In the genomic region with DNA sequence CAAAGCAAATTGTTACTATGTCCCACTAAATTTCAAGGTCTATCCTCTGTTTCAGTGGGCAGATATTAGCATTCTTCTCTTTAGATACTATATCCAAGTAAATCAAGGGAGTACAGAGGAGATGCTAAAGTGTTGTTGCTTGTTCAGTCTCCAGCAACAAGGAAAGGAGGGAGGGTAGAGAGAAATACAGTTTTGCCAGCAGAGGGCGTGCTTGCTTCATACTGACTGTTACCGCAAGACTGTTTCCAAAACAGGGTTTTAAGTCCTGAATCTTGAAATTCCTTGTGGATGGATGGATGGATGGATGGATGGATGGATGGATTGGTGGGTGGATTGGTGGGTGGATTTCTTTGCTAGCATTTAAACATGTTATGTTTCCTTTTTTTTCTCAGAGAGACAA, we compare ENCODE assay signal across 9 mouse cellular contexts. TPM values are rescaled to one million over a fixed set of nuclear protein-coding genes. Genes with fewer than 3 reads are reported as not detected.
DNase-seq lines count a peak whose midpoint lies in the region; ATAC-seq lines count a peak whose summit lies in the region.
"Had no signal": no experiment of that assay in that cellular context is flagged by ENCODE, and none has a peak within 500 bp of the region (broad histone marks: within the 10 kb centered on the region; RNA-seq: fewer than 3 reads in every experiment).

No protein-coding gene starts in this region.

- WGBS in midbrain, embryonic 10.5 days: 1% methylated on average over 2 of the region's 2 CpGs
- WGBS in midbrain, embryonic 15.5 days: 8% methylated on average over 2 of the region's 2 CpGs
- WGBS in limb, embryonic 10.5 days: 10% methylated on average over 2 of the region's 2 CpGs

- no peak overlapping the region for H3K9ac ChIP-seq in midbrain, embryonic 15.5 days
- H3K9ac ChIP-seq: neural tube, embryonic 12.5 days had no signal

- H3K36me3 ChIP-seq in midbrain, embryonic 10.5 days: peaks cover 13% of the 10 kb centered on the region
- H3K36me3 ChIP-seq in midbrain, embryonic 15.5 days (replicated peaks): no peaks in the 10 kb centered on the region
- H3K36me3 ChIP-seq in limb, embryonic 10.5 days: peaks cover 13% of the 10 kb centered on the region; the same call in 1 of the 2 replicates

- H3K4me1 ChIP-seq in midbrain, embryonic 10.5 days: no peaks in the 10 kb centered on the region
- H3K4me1 ChIP-seq in midbrain, embryonic 15.5 days: no peaks in the 10 kb centered on the region
- H3K4me1 ChIP-seq in limb, embryonic 10.5 days: no peaks in the 10 kb centered on the region
- H3K4me1 ChIP-seq: neural tube, embryonic 12.5 days had no signal

- H3K27ac ChIP-seq in midbrain, embryonic 10.5 days (replicated peaks): no peak overlapping the region
- H3K27ac ChIP-seq in midbrain, embryonic 15.5 days: no peak overlapping the region
- H3K27ac ChIP-seq in limb, embryonic 10.5 days: no peak overlapping the region
- H3K27ac ChIP-seq: neural tube, embryonic 12.5 days had no signal

- H3K4me2 ChIP-seq in midbrain, embryonic 15.5 days: no peak overlapping the region
- H3K4me2 ChIP-seq: neural tube, embryonic 12.5 days had no signal

- H3K27me3 ChIP-seq in midbrain, embryonic 10.5 days (ENCODE audit: low read depth, poor library complexity, severe bottlenecking): no peaks in the 10 kb centered on the region
- H3K27me3 ChIP-seq in midbrain, embryonic 15.5 days (replicated peaks): no peaks in the 10 kb centered on the region
- H3K27me3 ChIP-seq in limb, embryonic 10.5 days (ENCODE audit: low read depth, poor library complexity, severe bottlenecking): no peaks in the 10 kb centered on the region
- H3K27me3 ChIP-seq: neural tube, embryonic 12.5 days had no signal

- peak; percentile 51 to 58 for DNase-seq in adrenal gland, adult 18-20 months (ENCODE audit: low spot score in 2 of 2)
- no peak for DNase-seq in adrenal gland, adult 8-10 months
- peak; percentile 46 for DNase-seq in midbrain, embryonic 10.5 days (ENCODE audit: low spot score)
- peak; percentile 44 for DNase-seq in c-Kit-positive CD71-negative TER-119-negative erythroid progenitor cells, embryonic 14.5 days (ENCODE audit: low read depth)
- DNase-seq in gastrocnemius, postnatal 10 days: peak; percentile 70
- DNase-seq in limb, embryonic 10.5 days (ENCODE audit: low spot score): peak; percentile 61
- DNase-seq in right cerebral cortex, postnatal 14 days: peak; percentile 68

- no peak overlapping the region for H3K4me3 ChIP-seq in midbrain, embryonic 10.5 days
- no peak overlapping the region for H3K4me3 ChIP-seq in midbrain, embryonic 15.5 days
- no peak overlapping the region for H3K4me3 ChIP-seq in limb, embryonic 10.5 days
- H3K4me3 ChIP-seq: neural tube, embryonic 12.5 days had no signal

- no peaks in the 10 kb centered on the region for H3K9me3 ChIP-seq in midbrain, embryonic 10.5 days (replicated peaks)
- no peaks in the 10 kb centered on the region for H3K9me3 ChIP-seq in midbrain, embryonic 15.5 days
- no peaks in the 10 kb centered on the region for H3K9me3 ChIP-seq in limb, embryonic 10.5 days (replicated peaks)
- H3K9me3 ChIP-seq: neural tube, embryonic 12.5 days had no signal

- ATAC-seq in midbrain, embryonic 15.5 days (replicated peaks): no peak

RNA-seq across cellular contexts. Expression of gene Slc25a4, which starts 25.7 kb away (rescaled TPM):
- total RNA-seq in adrenal gland, adult 18-20 months (2021): 100 to 1,000 TPM; 166 to 218 TPM
- 100 to 1,000 TPM; 161 to 210 (median 183) TPM for total RNA-seq in adrenal gland, adult 8-10 months (2022)
- 505 and 511 TPM in 2 replicates for polyA plus RNA-seq in midbrain, embryonic 10.5 days (2016; fragmentation: Nextera tagmentation; extraction: Ambion mirVana)
- polyA plus RNA-seq in midbrain, embryonic 15.5 days (2015; fragmentation: Nextera tagmentation; extraction: Ambion mirVana): 811 and 847 TPM in 2 replicates
- 1,000 to 10,000 TPM; 2,072 to 2,481 TPM for total RNA-seq in gastrocnemius, postnatal 10 days (2021)
- 486 and 506 TPM in 2 replicates for polyA plus RNA-seq in limb, embryonic 10.5 days (2016; fragmentation: Nextera tagmentation; extraction: Ambion mirVana)

RNA-seq across cellular contexts. Expression of gene Snx25, which starts 33.4 kb away (rescaled TPM):
- 10 to 100 TPM; 14.9 to 17.4 TPM for total RNA-seq in adrenal gland, adult 18-20 months (2021)
- 10 to 100 TPM; 15.1 to 24.6 (median 19.1) TPM for total RNA-seq in adrenal gland, adult 8-10 months (2022)
- polyA plus RNA-seq in midbrain, embryonic 10.5 days (2016; fragmentation: Nextera tagmentation; extraction: Ambion mirVana): 4.5 and 4.9 TPM in 2 replicates
- polyA plus RNA-seq in midbrain, embryonic 15.5 days (2015; fragmentation: Nextera tagmentation; extraction: Ambion mirVana): 9.9 and 10.5 TPM in 2 replicates
- 1 to 10 TPM; 7.7 to 9.5 TPM for total RNA-seq in gastrocnemius, postnatal 10 days (2021)
- polyA plus RNA-seq in limb, embryonic 10.5 days (2016; fragmentation: Nextera tagmentation; extraction: Ambion mirVana): 3.7 and 4.3 TPM in 2 replicates

RNA-seq across cellular contexts. Expression of gene Cfap97, which starts 33.8 kb away (rescaled TPM):
- total RNA-seq in adrenal gland, adult 18-20 months (2021): 10 to 100 TPM; 12.3 to 15.4 TPM
- total RNA-seq in adrenal gland, adult 8-10 months (2022): 10 to 100 TPM; 24.3 to 28.4 (median 24.9) TPM
- 19.7 and 21.5 TPM in 2 replicates for polyA plus RNA-seq in midbrain, embryonic 10.5 days (2016; fragmentation: Nextera tagmentation; extraction: Ambion mirVana)
- 27.3 and 29.2 TPM in 2 replicates for polyA plus RNA-seq in midbrain, embryonic 15.5 days (2015; fragmentation: Nextera tagmentation; extraction: Ambion mirVana)
- 10 to 100 TPM; 13.0 to 15.0 TPM for total RNA-seq in gastrocnemius, postnatal 10 days (2021)
- polyA plus RNA-seq in limb, embryonic 10.5 days (2016; fragmentation: Nextera tagmentation; extraction: Ambion mirVana): 18.2 and 21.6 TPM in 2 replicates

Comparison
In these comparisons a context has a peak if more than half of its experiments do, and no peak if none do; other contexts are left out.
1. RNA of gene Slc25a4, which starts 25.7 kb away (total RNA-seq): 2,072 to 2,481 TPM in gastrocnemius, postnatal 10 days; 166 to 218 TPM in adrenal gland, adult 18-20 months and 161 to 210 TPM in adrenal gland, adult 8-10 months; every median in the first group is over 4 times any median in the second.